Mouse (Mus musculus): Measurements from ENCODE around the gene Pakap.

- TF ChIP-seq POLR2A (IDR thresholded peaks at IDR 0.05; ENCODE audit: borderline replicate concordance, extremely low read depth, insufficient read depth, insufficient read length, poor library complexity, severe bottlenecking): no peak
- no peak for TF ChIP-seq CTCF (IDR thresholded peaks at IDR 0.05; ENCODE audit: borderline replicate concordance, extremely low read depth, insufficient read depth, insufficient read length)
Observed at GRCm38 (mm10) chr4:57846381-57846990, 278.5 kb downstream of the Pakap start.
